Mouse (Mus musculus) midbrain, embryonic 11.5 days (tissue): ENCODE data around the gene Nhlh2. TPM values are rescaled to one million over a fixed set of nuclear protein-coding genes. Genes with fewer than 3 reads are reported as not detected.

ENCODE experiments used
- ATAC-seq: fragments of 200-750 bp; cut with Nextera tagmentation; 2 replicates; pipeline ENCODE4 v1.8.0; 2017; ENCODE audit warnings: moderate TSS enrichment, moderate library complexity; ENCODE audit not compliant: low FRiP score
- DNase-seq: peaks from one replicate; pipeline ENCODE4 v3.0.0; 2015; ENCODE audit warnings: low spot score; ENCODE audit errors: missing footprints
- H3K27ac ChIP-seq: fragments of 300-500 bp; sonication (generic); 2 replicates; pipeline ENCODE4 v1.5.1; 2014; ENCODE audit warnings: low read depth, low read length
- H3K27me3 ChIP-seq: fragments of 300-500 bp; sonication (generic); 2 replicates; pipeline ENCODE4 v1.6.1; 2014; ENCODE audit warnings: mild to moderate bottlenecking, low read length, moderate library complexity, mixed read lengths; ENCODE audit not compliant: control insufficient read depth, insufficient read depth
- H3K36me3 ChIP-seq: fragments of 300-500 bp; sonication (generic); 2 replicates; pipeline ENCODE4 v1.6.1; 2014; ENCODE audit warnings: mild to moderate bottlenecking, low read length, moderate library complexity, mixed read lengths; ENCODE audit not compliant: control insufficient read depth, insufficient read depth
- H3K4me1 ChIP-seq: fragments of 300-500 bp; sonication (generic); 2 replicates; pipeline ENCODE4 v1.6.1; 2014; ENCODE audit warnings: low read length; ENCODE audit not compliant: control insufficient read depth, insufficient read depth
- H3K4me2 ChIP-seq: fragments of 300-500 bp; sonication (generic); 2 replicates; pipeline ENCODE4 v1.6.1; 2014; ENCODE audit warnings: mild to moderate bottlenecking, moderate library complexity
- H3K4me3 ChIP-seq: fragments of 300-500 bp; sonication (generic); 2 replicates; pipeline ENCODE4 v1.5.1; 2014; ENCODE audit warnings: low read depth, low read length
- H3K9ac ChIP-seq: fragments of 300-500 bp; sonication (generic); 2 replicates; pipeline ENCODE4 v1.6.1; 2014; ENCODE audit warnings: low read length
- H3K9me3 ChIP-seq: fragments of 300-500 bp; sonication (generic); 2 replicates; pipeline ENCODE4 v1.6.1; 2016; ENCODE audit warnings: low read length; ENCODE audit not compliant: control insufficient read depth
- WGBS: fragments of 180-500 bp; shearing (Covaris S2); extraction: QIAGEN DNeasy Blood & Tissue Kit; methylation state at CpG from one replicate; pipeline ENCODE4 v1.1.7; 2014; 5-methylcytosine and 5-hydroxymethylcytosine counted together
- polyA plus RNA-seq: library from polyadenylated mRNA; unstranded; fragments of >200 nt; fragmentation: Nextera tagmentation; extraction: Ambion mirVana; gene quantifications from 2 replicates; pipeline ENCODE4 v1.2.1, GENCODE M21; 2014

Nhlh2 gene
- polyA plus RNA-seq, 1 experiment from 2014 or later, result 100 TPM

GRCm38 (mm10) chr3:102062671-102063010, 52.8 kb downstream of the Nhlh2 start:
- Histone ChIP-seq H3K4me1 (no peaks in the 10 kb centered on the region), H3K4me2 (no peak overlapping the region), H3K9me3 (no peaks in the 10 kb centered on the region), H3K27ac (peak overlapping the region; percentile 51; the same call in 1 of the 2 replicates), H3K27me3 (no peaks in the 10 kb centered on the region), H3K36me3 (no peaks in the 10 kb centered on the region), H3K9ac (no peak overlapping the region), H3K4me3 (no peak overlapping the region)
- DNase-seq, result peak; percentile 80
- 47% methylated on average over 8 of the region's 8 CpGs for WGBS
- peak; percentile 43 for ATAC-seq

GRCm38 (mm10) chr3:102063273-102064120, 53.6 kb downstream of the Nhlh2 start:
- Histone ChIP-seq H3K9ac (no peak overlapping the region), H3K9me3 (no peaks in the 10 kb centered on the region), H3K4me1 (no peaks in the 10 kb centered on the region), H3K27ac (no peak overlapping the region), H3K36me3 (no peaks in the 10 kb centered on the region), H3K27me3 (no peaks in the 10 kb centered on the region), H3K4me3 (no peak overlapping the region), H3K4me2 (no peak overlapping the region)
- DNase-seq, result no peak
- 73% methylated on average over 10 of the region's 10 CpGs for WGBS
- ATAC-seq, result no peak

GRCm38 (mm10) chr3:102064566-102064965, 54.7 kb downstream of the Nhlh2 start:
- Histone ChIP-seq H3K4me3 (no peak overlapping the region), H3K27me3 (no peaks in the 10 kb centered on the region), H3K9ac (no peak overlapping the region), H3K27ac (no peak overlapping the region), H3K4me1 (no peaks in the 10 kb centered on the region), H3K4me2 (no peak overlapping the region), H3K9me3 (no peaks in the 10 kb centered on the region), H3K36me3 (no peaks in the 10 kb centered on the region)
- no peak for DNase-seq
- no peak for ATAC-seq
- 85% methylated on average over 6 of the region's 6 CpGs for WGBS

Other genes starting within 250 kb of the Nhlh2 start
- gene Mab21l3, start 161.1 kb upstream of the Nhlh2 start, polyA plus RNA-seq, result 0.34 and 0.55 TPM in 2 replicates
- gene Slc22a15, start 85.6 kb upstream of the Nhlh2 start, polyA plus RNA-seq, result 4.6 and 5.0 TPM in 2 replicates
- gene Casq2, start 76.3 kb downstream of the Nhlh2 start, polyA plus RNA-seq, result 0.21 TPM in 1 of 2 replicates, not detected in the other
- 9.3 and 10.2 TPM in 2 replicates for gene Vangl1, start 194.6 kb downstream of the Nhlh2 start, polyA plus RNA-seq